Mouse (Mus musculus) liver, adult 2 months (tissue): ENCODE measurements around the gene Rln3. TPM values are rescaled to one million over a fixed set of nuclear protein-coding genes. Genes with fewer than 3 reads are reported as not detected.
A peak's percentile ranks its signal among the peaks of the same experiment; 100 is the strongest.

Experiments
- DNase-seq: peaks from one replicate; pipeline ENCODE4 v3.0.0-alpha.2; 2011; ENCODE audit warnings: low read depth, low spot score; ENCODE audit errors: extremely low read depth
- H3K27ac ChIP-seq: fragments of 200-500 bp; replicated peaks from 2 replicates; pipeline ENCODE4 v1.5.1; 2012; ENCODE audit warnings: low read depth, mild to moderate bottlenecking, control low read depth, inconsistent platforms, low read length; ENCODE audit not compliant: insufficient read depth
- H3K27me3 ChIP-seq: fragments of 200-500 bp; 2 replicates; pipeline ENCODE4 v1.6.1; 2012; ENCODE audit warnings: mild to moderate bottlenecking, moderate library complexity, low read length, inconsistent platforms; ENCODE audit not compliant: control insufficient read depth, insufficient read depth
- H3K36me3 ChIP-seq: fragments of 200-500 bp; 2 replicates; pipeline ENCODE4 v1.6.1; 2012; ENCODE audit warnings: low read length, inconsistent platforms; ENCODE audit not compliant: control insufficient read depth, insufficient read depth
- H3K4me1 ChIP-seq: fragments of 200-500 bp; 2 replicates; pipeline ENCODE4 v1.6.1; 2011; ENCODE audit warnings: low read length; ENCODE audit not compliant: control insufficient read depth, insufficient read depth
- H3K4me3 ChIP-seq: fragments of 200-500 bp; 2 replicates; pipeline ENCODE4 v1.5.1; 2011; ENCODE audit warnings: low read depth, mild to moderate bottlenecking, control low read depth, low read length, moderate library complexity; ENCODE audit not compliant: insufficient read depth
- H3K79me2 ChIP-seq: fragments of 200-500 bp; 2 replicates; pipeline ENCODE4 v1.6.1; 2012; ENCODE audit warnings: inconsistent platforms, mild to moderate bottlenecking, low read length, moderate library complexity; ENCODE audit not compliant: control insufficient read depth, insufficient read depth
- H3K9ac ChIP-seq: fragments of 200-500 bp; 2 replicates; pipeline ENCODE4 v1.6.1; 2012; ENCODE audit warnings: low read depth, mild to moderate bottlenecking, control low read depth, inconsistent platforms, low read length
- CTCF ChIP-seq: fragments of 200-500 bp; IDR thresholded peaks from 2 replicates; pipeline ENCODE4 v1.5.1; 2011; ENCODE audit warnings: low read depth, low read length, control low read depth
- POLR2A ChIP-seq: fragments of 200-500 bp; IDR thresholded peaks from 2 replicates; pipeline ENCODE4 v1.6.1; 2011; ENCODE audit warnings: low read length, control low read depth; ENCODE audit not compliant: insufficient read depth; ENCODE audit errors: extremely low read depth
- WGBS: fragments of 180-500 bp; shearing (Covaris S2); methylation state at CpG from one replicate; pipeline ENCODE4 v1.1.7; 2018; 5-methylcytosine and 5-hydroxymethylcytosine counted together
- polyA plus RNA-seq: library from polyadenylated mRNA; depleted of rRNA; stranded (reverse); fragments of >200 nt; gene quantifications from 2 replicates; pipeline ENCODE4 v1.2.3, GENCODE M21; 2012
- total RNA-seq: library from RNA; depleted of rRNA; stranded (reverse); fragments of >200 nt; gene quantifications from 2 replicates; pipeline ENCODE4 v1.2.3, GENCODE M21; 2014

Rln3 gene
- total and polyA plus RNA-seq, 2 experiments: not detected

- Histone ChIP-seq H3K9ac (peak overlapping the region; percentile 82; the same call in 1 of the 2 replicates), H3K27ac (no peak overlapping the region), H3K36me3 (no peaks in the 10 kb centered on the region; the same call in 1 of the 2 replicates), H3K27me3 (no peaks in the 10 kb centered on the region), H3K79me2 (no peaks in the 10 kb centered on the region), H3K4me1 (peaks cover 25% of the 10 kb centered on the region), H3K4me3 (no peak overlapping the region)
- DNase-seq: peak; percentile 58
- WGBS: 40% methylated on average over 16 of the region's 16 CpGs
- TF ChIP-seq CTCF: no peak
- TF ChIP-seq POLR2A: no peak
Measured at GRCm38 (mm10) chr8:83999057-83999705, 45.6 kb downstream of the Rln3 start.

- no peaks in the 10 kb centered on the region for H3K27me3 ChIP-seq
- TF ChIP-seq CTCF (no peak), POLR2A (no peak)
- peak overlapping the region; percentile 82 for H3K9ac ChIP-seq
- peak overlapping the region; percentile 71 for H3K4me3 ChIP-seq
- H3K4me1 ChIP-seq: peaks cover 21% of the 10 kb centered on the region
- peak overlapping the region; percentile 63 for H3K27ac ChIP-seq
- peak; percentile 70 for DNase-seq
- H3K79me2 ChIP-seq: no peaks in the 10 kb centered on the region
- H3K36me3 ChIP-seq: no peaks in the 10 kb centered on the region; the same call in 1 of the 2 replicates
- WGBS: 10% methylated on average over 89 of the region's 92 CpGs
Measured at GRCm38 (mm10) chr8:83998231-83999056, 46.4 kb downstream of the Rln3 start.

DNA sequence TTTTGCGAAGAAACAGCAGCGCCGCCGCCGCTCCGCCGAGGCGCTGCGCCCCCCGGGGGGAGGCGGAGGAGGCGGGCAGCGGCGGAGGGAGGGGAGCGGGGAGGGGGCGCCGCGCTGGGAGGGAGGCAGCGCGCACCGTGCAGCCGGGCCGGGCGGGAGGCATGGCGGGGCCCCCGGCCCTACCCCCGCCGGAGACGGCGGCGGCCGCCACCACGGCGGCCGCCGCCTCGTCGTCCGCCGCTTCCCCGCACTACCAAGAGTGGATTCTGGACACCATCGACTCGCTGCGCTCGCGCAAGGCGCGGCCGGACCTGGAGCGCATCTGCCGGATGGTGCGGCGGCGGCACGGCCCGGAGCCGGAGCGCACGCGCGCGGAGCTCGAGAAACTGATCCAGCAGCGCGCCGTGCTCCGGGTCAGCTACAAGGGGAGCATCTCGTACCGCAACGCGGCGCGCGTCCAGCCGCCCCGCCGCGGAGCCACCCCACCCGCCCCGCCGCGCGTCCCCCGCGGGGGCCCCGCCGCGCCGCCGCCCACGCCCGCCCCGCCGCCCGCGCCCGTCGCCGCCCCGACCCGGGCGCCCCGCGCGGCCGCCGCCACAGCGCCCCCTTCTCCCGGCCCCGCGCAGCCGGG lies 47.2 kb downstream of the Rln3 start, which contains the start of gene Samd1:
Gene Samd1 (plus strand): TSS at position 162 of the 631 bp plus-strand sequence.
- WGBS: 17% methylated on average over 101 of the region's 112 CpGs
- Histone ChIP-seq H3K36me3 (no peaks in the 10 kb centered on the region; the same call in 1 of the 2 replicates), H3K4me1 (peaks cover 12% of the 10 kb centered on the region)

GRCm38 (mm10) chr8:83996567-83997505 lies 48.0 kb downstream of the Rln3 start:
- Histone ChIP-seq H3K9ac (peak overlapping the region; percentile 99), H3K36me3 (peaks cover 5% of the 10 kb centered on the region), H3K27ac (peak overlapping the region; percentile 84), H3K79me2 (no peaks in the 10 kb centered on the region), H3K4me3 (peak overlapping the region; percentile 91), H3K27me3 (no peaks in the 10 kb centered on the region), H3K4me1 (peaks cover 12% of the 10 kb centered on the region)
- DNase-seq: peak; percentile 70
- WGBS: 1% methylated on average over 58 of the region's 103 CpGs
- TF ChIP-seq POLR2A: peak; percentile 87
- no peak for TF ChIP-seq CTCF

More for the DNA sequence above, 47.2 kb downstream of the Rln3 start, which contains the start of gene Samd1:
- peak within 1 kb of the TSS; percentile 84 for H3K27ac ChIP-seq
- peak within 1 kb of the TSS; percentile 91 for H3K4me3 ChIP-seq
- no peak for TF ChIP-seq POLR2A
- no peaks in the 10 kb centered on the region for H3K79me2 ChIP-seq
- peak within 1 kb of the TSS; percentile 99 for H3K9ac ChIP-seq
- DNase-seq: no peak
- H3K27me3 ChIP-seq: no peaks in the 10 kb centered on the region

GRCm38 (mm10) chr8:83995973-83996372 lies 48.8 kb downstream of the Rln3 start:
- H3K79me2 ChIP-seq: no peaks in the 10 kb centered on the region
- no peak overlapping the region for H3K4me3 ChIP-seq
- H3K27me3 ChIP-seq: no peaks in the 10 kb centered on the region
- no peak for DNase-seq
- H3K27ac ChIP-seq: no peak overlapping the region
- WGBS: 60% methylated on average over 12 of the region's 12 CpGs
- peaks cover 12% of the 10 kb centered on the region for H3K4me1 ChIP-seq
- TF ChIP-seq POLR2A: no peak
- TF ChIP-seq CTCF: no peak
- peaks cover 9% of the 10 kb centered on the region for H3K36me3 ChIP-seq
- no peak overlapping the region for H3K9ac ChIP-seq
